Mouse (Mus musculus) B cell, adult 2 months (primary cell): Measurements from ENCODE around the gene Mcu.

ENCODE experiments used
- DNase-seq, 2 experiments: peaks; one replicate each; pipeline ENCODE4 v3.0.0; 2022

Gene Mcu

DNA sequence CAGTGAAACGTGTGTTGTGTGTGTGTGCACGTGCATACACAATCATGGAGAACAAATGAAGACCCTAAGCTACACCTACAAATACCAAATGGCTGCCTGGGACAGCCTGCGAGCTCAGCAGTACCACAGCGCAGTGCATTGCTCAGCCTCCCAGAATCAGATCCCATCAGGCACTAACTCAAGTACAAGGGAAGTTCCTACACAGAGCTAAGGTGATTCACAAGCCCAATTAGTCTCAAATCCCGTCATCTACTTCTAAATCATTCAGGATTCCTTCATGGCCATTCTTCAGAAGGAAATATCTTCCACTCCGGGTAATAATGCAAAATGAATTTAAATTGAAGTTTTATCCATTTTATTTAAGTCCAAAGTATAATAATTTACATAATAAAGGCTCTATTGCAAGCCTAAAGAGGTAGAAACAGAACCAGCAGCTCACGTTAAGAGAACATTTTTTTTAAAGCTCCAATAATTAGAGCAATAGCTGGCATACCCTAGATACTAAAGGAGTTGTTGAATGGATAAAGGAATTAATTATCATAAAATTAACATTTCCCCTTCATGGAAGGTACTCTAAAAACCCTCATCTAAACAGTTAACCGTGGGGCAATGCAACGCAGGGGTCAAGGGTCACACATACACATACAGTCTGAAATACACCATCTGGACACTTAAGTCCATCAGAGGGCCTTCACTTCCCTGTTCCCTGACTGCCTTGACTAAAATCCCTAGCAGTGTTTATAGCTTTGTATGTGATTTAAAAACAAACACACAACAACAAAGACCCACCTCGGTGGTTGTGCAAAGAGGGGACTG lies 47.6 kb downstream of the Mcu start:
- no peak for DNase-seq

DNA sequence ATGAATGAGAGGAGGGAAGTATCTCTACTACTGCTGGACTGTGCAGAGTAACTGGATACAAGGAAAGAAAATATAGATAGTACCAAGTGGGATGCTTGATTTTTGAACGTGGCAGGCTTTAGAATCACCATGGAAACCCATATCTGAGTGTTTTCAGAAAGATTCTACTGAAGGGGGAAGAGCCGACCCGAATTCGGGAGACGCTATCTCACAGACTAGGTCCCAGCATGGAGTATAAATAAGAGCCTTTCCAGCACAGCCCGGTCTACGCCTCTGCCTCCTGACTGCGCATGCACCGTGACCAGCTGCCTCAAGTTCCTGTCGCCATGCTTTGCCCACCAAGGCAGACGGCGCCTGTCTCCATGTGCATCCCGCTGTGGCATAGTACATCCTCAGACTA lies 49.5 kb downstream of the Mcu start:
- no peak for DNase-seq

DNA sequence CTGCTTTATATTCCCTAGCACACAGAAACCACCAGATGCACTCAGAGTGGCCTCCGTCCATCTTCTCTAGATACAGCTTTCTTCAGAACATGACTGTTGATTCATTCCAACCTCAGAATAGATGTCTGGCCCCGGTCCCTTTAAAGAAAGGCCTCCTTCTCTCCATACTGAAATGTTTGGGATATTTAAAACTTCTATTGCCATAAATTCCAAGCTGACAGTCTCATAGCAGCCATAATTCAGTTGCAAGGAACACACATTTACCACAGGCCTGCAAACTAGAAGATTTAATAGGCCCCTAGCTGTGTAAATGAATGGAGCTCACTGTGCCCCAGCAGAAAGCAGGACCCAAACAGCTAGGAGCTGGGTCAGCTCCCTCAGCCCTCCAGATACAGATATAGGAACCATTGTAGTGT lies 50.5 kb downstream of the Mcu start:
- DNase-seq = no peak

DNA sequence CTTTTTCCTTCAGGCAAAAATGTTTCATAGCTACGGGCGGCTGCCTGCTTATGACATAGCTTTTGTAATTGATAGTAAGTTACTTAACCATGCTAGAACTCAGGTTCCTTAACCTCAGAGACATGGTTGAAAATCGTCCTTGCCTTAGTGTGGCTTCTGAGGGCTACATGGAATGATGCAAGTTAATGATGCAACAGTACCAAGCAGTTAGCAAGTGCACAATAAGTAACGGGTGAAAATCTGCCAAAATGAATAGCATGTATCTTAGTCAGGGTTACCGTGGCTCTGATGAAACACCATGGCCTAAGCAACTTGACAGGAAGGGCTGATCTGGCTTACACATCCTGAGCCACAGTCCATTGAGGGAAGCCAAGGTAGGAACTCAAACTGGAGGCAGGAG lies 51.9 kb downstream of the Mcu start:
- no peak for DNase-seq

DNA sequence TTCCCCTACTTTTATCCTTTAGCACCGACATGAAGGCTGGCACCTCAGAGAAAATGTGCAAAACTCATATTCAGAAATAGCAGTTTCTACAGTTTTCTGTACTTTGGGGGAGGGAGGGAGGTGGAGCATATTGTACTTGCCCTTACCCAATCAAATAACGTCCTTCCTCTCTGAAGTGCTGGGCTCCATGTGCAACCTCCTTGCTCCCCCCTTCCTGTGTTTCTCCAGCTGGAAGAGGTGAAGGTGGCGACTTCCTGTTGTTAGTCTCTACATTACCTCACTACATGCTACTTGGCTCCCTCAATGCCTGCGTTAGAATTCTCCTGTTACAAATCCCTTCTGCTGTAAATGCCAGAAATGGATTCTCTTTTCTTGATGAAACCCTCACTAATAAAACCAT lies 54.0 kb downstream of the Mcu start:
- no peak for DNase-seq

DNA sequence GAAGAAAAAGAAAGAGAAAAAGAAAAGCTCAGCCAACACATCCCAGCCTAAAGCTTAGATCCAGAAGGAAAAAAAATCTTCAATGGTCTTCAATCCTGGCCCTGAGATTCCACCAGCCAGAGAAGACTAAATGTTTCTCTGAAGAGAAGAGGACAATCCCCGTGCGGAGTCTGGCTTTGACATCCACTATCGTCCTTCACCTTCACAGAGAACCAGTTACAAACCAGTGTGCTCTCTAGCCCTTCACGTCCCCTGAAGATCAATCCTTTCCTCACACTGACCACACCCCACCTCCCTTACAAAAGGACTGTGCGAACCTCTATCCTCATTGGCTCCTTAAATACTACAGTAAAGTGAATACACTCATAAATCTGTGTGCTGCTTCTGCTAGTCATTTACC lies 56.4 kb downstream of the Mcu start:
- DNase-seq = no peak

DNA sequence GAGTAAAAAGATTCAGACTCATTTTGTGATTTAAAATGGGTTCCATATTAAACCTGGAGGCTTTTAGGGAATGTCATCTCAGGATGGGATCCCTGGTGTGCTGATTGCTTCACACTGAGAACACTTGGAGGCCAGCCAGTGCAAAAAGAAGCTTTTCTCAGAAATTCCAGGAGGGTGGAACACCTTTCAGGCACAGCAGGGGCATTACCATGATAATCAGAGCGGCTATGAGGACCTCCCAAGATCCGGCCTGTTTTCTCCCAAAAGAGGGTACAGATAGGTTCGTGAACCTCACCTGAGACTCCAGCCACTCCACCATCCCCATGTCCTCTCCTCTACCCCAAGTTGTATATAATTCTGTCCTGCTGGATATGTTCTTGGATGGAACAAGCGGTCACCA lies 57.9 kb downstream of the Mcu start:
- DNase-seq = no peak

DNA sequence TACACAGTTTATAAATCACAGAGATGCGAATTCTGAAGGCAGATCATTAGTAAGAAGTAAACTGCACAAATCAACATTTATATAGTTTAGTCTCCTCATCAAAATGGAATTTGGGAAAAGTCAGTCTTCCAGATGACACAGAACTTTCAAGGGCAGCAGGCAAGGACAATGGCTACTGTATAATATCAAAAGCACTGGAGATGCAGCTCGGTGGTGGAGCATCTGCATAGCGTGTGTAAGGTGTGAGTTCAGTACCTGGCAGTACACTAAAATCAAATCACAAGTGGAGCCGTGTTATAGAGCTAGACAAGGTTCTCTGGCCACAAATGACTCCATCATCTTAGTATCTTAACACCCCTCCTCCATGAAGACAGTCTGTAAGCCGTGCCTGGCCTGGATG lies 58.3 kb downstream of the Mcu start:
- no peak for DNase-seq

DNA sequence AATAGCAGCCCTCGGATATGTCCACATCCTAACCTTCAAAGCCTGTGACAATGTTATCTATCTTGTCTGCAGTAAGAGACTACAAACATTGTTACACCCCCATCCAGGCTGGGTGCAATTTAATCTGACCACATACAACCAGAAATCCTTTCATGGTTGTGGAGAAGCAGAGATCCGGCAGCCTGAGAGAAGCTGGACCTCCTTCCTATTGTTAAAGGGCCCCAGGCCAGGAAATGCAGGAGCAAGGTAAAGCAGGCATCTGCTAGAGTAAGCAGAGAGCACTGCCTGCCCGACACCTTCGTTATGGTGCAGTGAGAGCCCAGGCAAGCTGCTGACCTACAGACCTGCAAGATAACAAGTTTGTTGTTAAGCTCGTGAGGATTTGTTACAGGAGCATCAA lies 60.0 kb downstream of the Mcu start:
- no peak for DNase-seq

DNA sequence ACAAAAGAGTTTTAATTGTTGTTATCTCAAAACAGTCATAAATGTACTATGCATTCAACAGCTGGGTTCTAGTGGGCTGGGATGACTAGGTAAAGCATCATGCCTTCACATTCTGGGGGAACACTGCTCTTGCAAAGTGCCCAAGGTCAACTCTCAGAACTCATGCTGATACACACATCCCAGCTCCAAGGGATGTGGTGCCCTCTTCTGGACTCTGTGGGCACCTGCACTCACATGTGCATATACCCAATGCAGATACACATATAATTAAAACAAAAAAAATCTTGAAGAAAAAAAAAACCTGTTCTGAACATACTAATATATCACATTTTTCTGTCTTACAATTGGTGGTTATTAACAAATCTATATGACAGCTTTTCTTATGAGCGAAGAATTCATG lies 62.2 kb downstream of the Mcu start:
- no peak for DNase-seq

DNA sequence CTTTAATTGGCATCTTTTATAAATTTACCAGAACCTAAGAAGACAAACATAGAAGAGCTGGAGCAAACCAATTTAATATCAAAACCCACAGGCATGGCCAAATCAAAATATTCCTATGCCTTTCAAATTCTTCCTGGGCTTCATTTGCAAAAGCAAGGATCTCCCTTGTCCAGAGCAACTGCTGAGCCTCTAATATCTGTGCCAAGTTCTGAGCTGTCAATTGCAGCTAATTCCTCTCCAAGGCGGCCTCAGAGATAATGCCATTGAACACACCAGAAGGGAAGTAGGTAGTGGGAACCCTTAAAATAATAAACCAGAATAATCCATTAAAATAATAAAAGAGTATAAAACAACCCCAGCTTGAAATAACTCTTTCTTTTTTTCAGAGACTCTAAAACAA lies 64.0 kb downstream of the Mcu start:
- no peak for DNase-seq

DNA sequence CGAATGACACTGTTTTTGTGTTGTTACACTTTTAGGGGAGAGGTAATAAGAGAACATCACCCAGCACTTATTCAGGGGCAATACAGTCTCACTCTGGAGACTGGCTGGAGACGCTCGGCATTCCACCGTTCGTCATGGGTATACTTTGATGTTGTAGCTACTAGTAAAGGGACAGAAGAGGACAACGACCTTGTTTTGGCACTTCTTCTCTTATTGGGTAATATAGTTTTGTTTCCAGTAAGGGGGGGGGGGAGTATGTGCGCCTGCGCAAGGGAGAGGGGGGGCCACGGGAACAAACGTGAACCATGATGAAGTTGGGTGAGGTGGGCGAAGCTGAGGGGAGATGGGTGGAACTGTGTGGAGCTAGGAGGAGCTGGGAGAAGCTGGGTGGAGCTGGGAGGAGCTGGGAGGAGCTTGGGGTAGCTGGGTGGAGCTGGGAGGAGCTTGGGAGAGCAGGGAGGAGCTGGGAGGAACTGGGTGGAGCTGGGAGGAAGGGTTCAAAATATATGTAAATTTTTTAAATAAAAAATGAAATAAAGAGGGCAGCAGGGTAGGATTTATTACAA lies 67.6 kb downstream of the Mcu start:
- DNase-seq = no peak

DNA sequence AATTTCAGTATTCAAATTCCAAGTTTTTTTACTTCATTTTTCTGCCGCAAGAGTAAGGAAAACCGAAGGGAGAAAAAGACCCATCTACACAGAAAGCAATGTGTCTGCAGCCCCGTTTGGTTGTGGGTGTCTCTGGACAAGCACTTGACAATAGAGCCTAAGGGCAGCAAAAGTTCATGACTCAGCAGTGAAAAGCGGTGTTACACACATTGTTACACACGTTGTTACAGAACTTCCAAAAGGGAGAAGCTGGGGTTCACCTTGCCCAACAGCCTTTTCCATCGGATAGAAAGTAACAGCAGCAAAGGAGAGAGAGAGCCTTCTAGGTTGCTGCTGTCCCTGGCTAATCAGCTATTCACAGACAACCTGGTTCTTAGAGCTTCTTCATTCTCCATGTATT lies 68.3 kb downstream of the Mcu start:
- no peak for DNase-seq

DNA sequence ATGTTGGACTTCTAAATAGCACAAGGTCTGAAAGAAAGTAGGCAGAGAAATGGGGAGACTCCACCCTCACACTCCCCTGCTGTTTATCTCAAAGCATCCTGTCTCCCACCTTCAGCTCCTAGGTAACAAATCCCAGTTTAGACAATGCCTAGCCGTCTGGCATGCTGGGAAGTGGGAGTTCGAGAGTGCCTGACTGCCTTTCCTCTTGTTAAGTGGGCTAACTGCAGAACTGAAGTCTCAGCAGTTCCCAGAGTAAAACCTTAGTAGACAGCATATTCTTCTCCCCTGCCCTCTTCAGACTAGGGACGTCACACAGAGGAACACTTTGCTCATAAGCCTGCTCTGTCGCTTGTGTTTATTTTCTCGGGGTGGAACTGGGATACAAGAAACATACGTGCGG lies 69.1 kb downstream of the Mcu start:
- no peak for DNase-seq

DNA sequence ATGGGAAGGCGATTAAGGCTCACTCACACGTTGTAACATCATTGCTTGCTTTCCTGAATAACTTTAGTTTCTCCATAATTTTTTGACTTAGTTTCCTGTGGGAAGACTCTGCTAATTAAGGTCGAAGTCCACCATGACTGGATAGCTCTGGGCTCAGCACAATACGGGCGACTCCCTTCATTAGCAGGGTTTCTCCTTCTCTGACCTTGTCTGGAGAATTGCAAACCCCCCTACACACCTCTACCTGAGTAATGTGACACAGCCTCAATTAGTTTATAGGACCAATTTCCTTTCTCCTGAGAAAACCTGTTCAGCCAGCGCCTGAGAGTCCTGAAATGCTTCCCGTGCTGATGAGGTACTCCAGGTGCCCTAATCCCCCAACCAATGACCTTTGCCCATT lies 71.3 kb downstream of the Mcu start:
- no peak for DNase-seq

DNA sequence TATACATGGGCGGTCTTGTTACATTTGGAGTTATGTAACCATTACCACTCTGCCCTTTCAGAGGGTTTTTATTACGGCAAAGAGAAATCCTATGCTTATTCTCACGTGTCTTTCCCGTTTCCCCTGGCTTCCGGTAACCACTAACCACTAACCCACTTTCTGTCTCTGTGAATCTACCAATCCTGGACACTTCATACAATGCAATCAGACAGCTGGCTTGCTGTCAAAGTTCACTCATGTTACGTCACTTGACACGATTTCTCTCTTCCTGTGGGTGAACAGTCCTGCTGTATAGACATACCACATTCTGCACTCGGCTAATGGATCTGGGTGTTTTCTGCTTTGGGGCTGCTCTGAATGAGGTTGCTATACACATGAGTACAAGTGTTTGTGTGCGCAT lies 73.1 kb downstream of the Mcu start:
- DNase-seq = no peak

DNA sequence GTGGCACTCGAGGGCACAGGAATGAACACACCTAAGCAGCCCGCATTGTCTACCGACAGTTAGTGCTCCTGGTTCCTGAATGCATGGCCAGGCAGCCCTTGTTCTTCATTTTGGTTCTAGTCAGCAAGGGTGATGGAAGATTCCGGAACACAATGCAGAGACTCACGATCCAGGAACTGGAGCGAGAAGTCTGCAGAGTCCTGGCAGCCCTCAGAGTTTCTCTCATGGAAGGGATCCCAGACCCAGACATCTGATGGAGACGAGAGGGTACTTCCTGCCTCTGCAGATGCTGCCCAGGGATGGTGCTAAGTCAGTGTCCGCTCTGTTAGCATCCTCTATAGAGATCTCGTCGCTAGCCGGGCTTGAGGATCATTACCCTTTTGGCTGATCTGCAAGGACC lies 75.0 kb downstream of the Mcu start:
- DNase-seq = no peak

DNA sequence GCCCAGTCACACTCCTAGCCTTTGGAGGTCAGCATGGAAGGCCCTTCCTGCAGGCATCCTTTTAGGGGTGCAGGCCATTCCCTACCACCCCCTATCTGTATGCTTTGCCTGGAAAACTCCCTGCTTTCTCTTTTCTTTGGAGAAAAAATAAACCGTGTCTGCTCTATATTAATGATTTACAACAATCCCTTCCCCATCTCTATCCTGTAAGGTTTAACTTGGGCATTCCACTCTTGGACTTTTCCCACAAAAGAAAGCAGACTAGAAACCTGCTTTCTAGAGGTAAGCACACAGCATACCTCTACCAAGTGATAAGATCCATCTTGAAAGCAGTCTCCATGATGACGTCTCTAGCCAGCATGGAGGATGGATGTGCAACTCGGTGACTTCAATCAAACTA lies 75.9 kb downstream of the Mcu start:
- no peak for DNase-seq

DNA sequence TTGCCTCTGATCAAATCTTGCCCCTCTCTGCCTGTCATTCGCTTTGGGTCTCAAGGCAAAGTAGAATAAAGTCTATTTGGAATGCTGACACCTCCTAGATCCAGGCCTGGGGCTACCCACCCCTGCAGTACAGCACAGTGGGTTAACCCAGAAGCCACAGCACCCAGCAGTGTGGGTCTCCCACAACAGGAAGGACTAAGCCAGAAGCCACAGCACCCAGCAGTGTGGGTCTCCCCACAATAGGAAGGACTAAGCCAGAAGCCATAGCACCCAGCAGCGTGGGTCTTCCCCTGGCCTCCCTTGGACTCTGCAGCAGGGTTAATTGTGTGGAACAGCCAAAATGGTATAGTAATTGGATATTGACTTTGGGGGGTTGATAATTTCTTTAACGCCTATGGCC lies 76.4 kb downstream of the Mcu start:
- no peak for DNase-seq

DNA sequence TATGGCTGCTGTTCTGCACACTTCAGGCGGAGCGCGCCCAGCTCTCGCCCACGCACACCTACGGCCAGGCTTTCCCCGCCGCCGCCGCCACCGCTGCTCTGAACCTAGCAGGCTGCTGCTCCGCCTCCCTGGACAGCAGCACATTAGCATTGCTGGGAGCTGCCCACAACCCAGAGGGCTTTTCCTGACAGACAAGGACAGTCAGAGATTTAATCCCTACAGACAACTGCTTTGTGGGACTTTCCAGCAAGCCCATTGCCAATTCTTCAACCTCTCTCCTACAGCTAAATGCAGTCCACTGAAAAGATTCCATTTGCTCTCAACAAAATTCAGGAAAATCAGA lies 77.0 kb downstream of the Mcu start:
- DNase-seq = peak; percentile 15 to 19

DNA sequence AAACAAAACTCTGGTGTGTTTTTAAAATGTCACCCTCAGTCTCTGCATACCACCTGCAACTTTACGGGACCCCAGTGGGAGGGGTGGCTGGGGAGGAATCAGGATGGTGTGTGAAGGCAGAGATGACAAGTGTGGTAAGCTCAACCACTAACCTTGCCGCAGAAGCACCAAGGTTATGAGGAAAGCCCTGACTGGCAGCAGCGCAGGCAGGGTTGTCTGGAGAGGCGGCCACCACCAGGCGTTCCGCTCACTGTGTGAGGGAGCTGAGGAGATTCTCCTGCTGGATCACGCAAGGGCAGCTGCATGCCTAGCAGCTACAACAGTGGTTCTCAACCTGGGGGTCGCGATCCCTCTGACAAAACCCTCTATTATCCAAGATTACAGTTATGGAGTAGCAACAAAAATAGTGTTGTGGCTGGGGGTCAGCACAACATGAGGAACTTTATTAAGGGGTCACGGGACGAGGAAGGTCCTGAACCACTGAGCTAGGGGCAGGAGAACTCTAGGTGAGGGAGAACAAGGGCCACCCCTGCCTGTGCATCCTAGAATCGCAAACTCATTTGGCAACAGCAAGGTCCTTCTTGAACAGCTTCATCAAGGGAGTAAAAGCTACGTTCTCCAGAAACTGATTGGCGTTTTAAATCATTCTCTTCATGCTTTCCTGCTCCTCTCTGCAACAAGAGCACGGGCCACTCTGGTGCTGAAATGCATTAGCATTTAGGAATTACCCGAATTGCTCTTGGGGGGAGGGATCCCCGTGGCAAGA lies 77.5 kb downstream of the Mcu start:
- no peak for DNase-seq

DNA sequence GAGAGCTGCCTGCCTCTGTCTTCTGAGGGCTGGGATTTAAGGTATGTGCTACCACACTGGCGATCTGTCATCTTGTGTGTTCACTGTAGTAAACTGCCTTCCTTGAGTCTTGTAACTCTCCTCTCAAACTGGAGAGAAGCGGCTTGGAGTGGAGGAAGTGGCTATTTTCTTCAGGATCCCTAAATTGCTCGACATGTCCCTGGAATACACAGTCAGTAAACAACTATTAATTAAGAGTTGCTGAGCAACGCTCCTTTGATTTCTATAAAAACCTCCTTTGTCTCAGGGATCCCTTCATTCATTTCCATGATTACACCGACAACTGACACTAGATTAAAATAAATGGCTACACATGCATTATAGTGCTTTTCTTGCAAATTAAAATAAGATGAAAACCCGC lies 78.4 kb downstream of the Mcu start:
- no peak for DNase-seq

DNA sequence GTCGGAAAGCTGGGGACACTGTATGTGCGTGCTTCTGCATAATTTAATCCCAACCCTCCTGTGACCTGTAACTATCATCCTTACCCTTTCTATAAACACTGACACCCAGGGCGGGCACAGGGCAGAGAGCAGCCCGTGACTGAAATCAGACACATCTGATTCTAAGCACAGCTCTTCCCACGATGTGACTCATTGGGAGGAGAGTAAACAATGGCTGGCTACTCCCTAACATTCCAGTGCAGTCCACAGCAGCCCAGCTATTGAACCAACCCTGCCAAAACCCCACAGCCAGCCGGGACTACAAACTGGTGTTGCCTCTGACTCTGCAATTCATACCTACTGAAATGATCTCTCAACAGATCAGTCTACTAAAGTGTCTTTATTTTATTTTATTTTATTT lies 78.9 kb downstream of the Mcu start:
- no peak for DNase-seq

DNA sequence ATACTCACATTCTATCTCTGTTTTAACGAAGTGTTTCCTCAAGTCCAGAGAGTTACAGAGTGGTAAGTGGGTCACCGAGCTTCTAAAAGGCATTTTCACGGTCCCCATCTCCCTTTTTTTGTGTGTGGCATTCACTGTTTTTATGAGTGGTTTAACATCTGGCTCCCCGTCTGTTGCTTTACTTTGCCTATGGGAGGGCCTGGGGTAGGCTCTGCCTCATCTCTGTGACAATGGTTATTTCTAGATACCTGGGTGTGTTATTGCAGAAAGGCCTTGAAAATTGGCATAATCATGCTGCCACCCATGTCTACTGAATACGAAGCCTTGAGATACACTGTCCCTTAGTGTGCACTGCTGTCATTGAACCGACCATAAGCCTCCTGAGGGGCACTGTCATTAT lies 84.2 kb downstream of the Mcu start:
- DNase-seq = no peak

DNA sequence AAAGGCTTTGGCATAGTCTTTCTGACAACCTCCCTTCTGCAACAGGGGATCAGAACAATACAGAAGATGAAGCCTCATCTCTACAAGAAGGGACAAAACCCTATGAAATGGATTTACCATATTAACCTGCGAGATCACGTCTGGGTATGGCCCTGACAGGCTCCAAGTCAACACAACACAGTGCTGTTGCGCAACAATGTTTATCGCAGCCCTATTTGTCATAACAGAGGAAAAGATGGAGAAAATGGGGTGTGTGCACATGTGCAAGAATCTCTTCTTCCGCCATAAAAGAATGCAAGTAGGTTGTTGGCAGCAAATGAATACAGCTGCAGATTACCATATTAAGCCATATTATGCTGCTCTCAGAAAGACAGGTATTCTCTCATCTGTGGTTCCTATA lies 88.7 kb downstream of the Mcu start:
- no peak for DNase-seq
